Mouse (Mus musculus) lung, adult 10 weeks (tissue): ENCODE measurements around the gene Gm8206. TPM values are rescaled to one million over a fixed set of nuclear protein-coding genes. Genes with fewer than 3 reads are reported as not detected.

Experiments
- polyA plus RNA-seq: library from polyadenylated mRNA; stranded (reverse); fragments of 350-450 nt; fragmentation: Illumina TruSeq; extraction: RNeasy Lipid Tissue Mini Kit (QIAGEN cat#74804); gene quantifications from one replicate; pipeline ENCODE4 v1.2.3, GENCODE M21; 2014; ENCODE audit warnings: low read depth, low replicate concordance; ENCODE audit not compliant: insufficient read depth

Gene Gm8206
- polyA plus RNA-seq: not detected

GRCm38 (mm10) chr14:6093842-6094241 is at the start of gene Gm8206:
Gene Gm8206 (minus strand): TSS chr14:6093942.

GRCm38 (mm10) chr14:6125707-6126106 is 32.0 kb upstream of the Gm8206 start, which contains the start of gene Gm3476:
Gene Gm3476 (minus strand): TSS chr14:6125807.

DNA sequence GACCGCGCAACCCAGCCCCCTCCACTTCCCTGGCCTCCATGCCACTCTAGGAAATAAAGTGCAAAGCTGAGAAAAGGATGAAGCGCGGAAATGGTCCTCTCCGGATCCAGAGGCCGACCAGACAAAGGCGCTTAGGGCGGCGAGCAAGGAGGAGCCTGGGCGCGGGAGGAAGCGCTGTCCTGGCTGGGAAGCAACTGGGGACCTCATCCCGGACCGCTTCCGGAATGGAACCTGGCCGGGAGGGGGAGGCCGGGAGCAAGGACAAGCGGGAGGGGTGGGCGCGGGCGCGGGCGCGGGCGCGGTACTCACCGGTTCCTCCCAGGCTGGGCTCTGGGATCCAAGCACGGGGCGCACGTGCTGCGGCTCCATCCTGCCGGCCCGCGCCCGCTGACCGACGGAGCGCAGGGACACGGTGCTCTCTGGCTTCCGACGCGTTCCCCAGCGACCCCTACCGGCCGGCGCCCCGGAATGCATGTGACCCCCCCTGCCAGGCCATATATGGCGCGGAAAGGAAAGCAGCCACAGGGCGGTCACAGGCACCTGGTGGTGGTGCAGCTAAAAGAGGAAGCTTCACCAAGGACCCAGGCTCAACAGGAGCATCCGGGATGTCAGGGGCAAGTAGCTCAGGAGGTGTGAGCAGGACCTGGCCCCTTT is 14.7 kb upstream of the Gm8206 start, which contains the start of gene Gm3468:
TSS of gene Gm3468 (minus strand) at position 394 of the 654 bp plus-strand sequence.

GRCm38 (mm10) chr14:6058167-6058566 is 35.6 kb downstream of the Gm8206 start, which contains the start of gene Gm6337:
Gene Gm6337 (minus strand): TSS chr14:6058267.

DNA sequence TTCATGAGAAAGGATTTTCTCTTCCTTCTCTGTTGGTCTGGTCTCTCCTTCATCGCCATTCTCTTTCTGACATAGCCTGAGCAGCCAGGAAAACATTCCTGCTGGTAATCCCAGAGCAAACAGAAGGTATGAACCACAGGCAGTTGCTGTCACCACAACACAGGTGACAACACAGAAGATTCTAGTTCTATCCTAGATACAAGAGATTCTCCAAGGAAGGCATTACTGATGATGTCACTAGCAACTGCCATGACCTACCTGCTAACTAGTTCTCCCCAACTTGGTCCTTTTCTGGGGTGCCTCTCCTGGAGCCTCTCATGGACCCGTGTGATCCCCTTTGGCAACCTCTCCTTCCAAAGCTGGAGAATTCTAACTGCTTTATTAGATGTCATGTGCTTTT is 114.7 kb downstream of the Gm8206 start, which contains the start of gene Gm3453:
TSS of gene Gm3453 (minus strand) at position 101 of the 400 bp plus-strand sequence.

Other genes with a start within 250 kb of the Gm8206 start
- 0.14 TPM for gene Gm8237, start 213.6 kb downstream of the Gm8206 start, polyA plus RNA-seq
- gene Gm3248, start 132.2 kb downstream of the Gm8206 start, polyA plus RNA-seq: 0.18 TPM
- not detected for gene Gm3453, start 114.8 kb downstream of the Gm8206 start, polyA plus RNA-seq
- not detected for gene Gm6337, start 35.7 kb downstream of the Gm8206 start, polyA plus RNA-seq
- gene Gm3468, start 14.7 kb upstream of the Gm8206 start, polyA plus RNA-seq: 0.15 TPM
- not detected for gene Gm3476, start 31.9 kb upstream of the Gm8206 start, polyA plus RNA-seq
- gene Gm21560, start 125.3 kb upstream of the Gm8206 start, polyA plus RNA-seq: not detected
- not detected for gene Gm3411, start 193.3 kb upstream of the Gm8206 start, polyA plus RNA-seq
- gene Gm21103, start 210.9 kb upstream of the Gm8206 start, polyA plus RNA-seq: not detected
- gene Gm3618, start 249.7 kb upstream of the Gm8206 start, polyA plus RNA-seq: not detected